Comparison of ENCODE assay signal across 19 mouse cellular contexts in genomic region chr11:95213607-95214006, GRCm38 (mm10). TPM values are rescaled to one million over a fixed set of nuclear protein-coding genes. Genes with fewer than 3 reads are reported as not detected.
DNase-seq lines count a peak whose midpoint lies in the region; ATAC-seq and TF ChIP-seq lines count a peak whose summit lies in the region.
"Had no signal": no experiment of that assay in that cellular context is flagged by ENCODE, and none has a peak within 500 bp of the region (broad histone marks: within the 10 kb centered on the region; RNA-seq: fewer than 3 reads in every experiment).

No protein-coding gene starts in this region.

- no peaks in the 10 kb centered on the region for H3K36me3 ChIP-seq in heart, postnatal 0 days (replicated peaks; ENCODE audit: control insufficient read depth, insufficient read depth, low read length)
- H3K36me3 ChIP-seq in limb, embryonic 11.5 days (ENCODE audit: control insufficient read depth, insufficient read depth, low read length) = no peaks in the 10 kb centered on the region
- H3K36me3 ChIP-seq in forebrain, embryonic 10.5 days (replicated peaks) = no peaks in the 10 kb centered on the region
- H3K36me3 ChIP-seq: embryonic facial prominence, embryonic 13.5 days; liver, embryonic 15.5 days had no signal

- TF ChIP-seq EP300 in heart, postnatal 0 days (IDR thresholded peaks at IDR 0.05; ENCODE audit: low read depth) = no peak

- H3K4me3 ChIP-seq in heart, postnatal 0 days (ENCODE audit: low read depth, low read length) = no peak overlapping the region
- H3K4me3 ChIP-seq in lung, adult 2 months (replicated peaks; ENCODE audit: extremely low read depth, low read depth, low read length) = no peak overlapping the region
- H3K4me3 ChIP-seq in limb, embryonic 11.5 days (ENCODE audit: low read depth, low read length) = no peak overlapping the region
- H3K4me3 ChIP-seq in forebrain, embryonic 10.5 days = no peak overlapping the region
- H3K4me3 ChIP-seq: embryonic facial prominence, embryonic 13.5 days; forebrain, embryonic 13.5 days; gastrocnemius, adult 2 months; heart, adult 2 months; liver, embryonic 15.5 days had no signal

- TF ChIP-seq POLR2A in lung, adult 2 months (IDR thresholded peaks at IDR 0.05; ENCODE audit: borderline replicate concordance, extremely low read depth, low read depth, low read length) = no peak

- H3K27me3 ChIP-seq in heart, postnatal 0 days (ENCODE audit: control insufficient read depth, insufficient read depth, low read length) = peaks cover 26% of the 10 kb centered on the region
- H3K27me3 ChIP-seq in limb, embryonic 11.5 days (ENCODE audit: control insufficient read depth, insufficient read depth, low read length) = peaks cover 20% of the 10 kb centered on the region; the same call in 1 of the 2 replicates
- H3K27me3 ChIP-seq in forebrain, embryonic 10.5 days (ENCODE audit: poor library complexity, severe bottlenecking) = peaks cover 73% of the 10 kb centered on the region

- intact Hi-C loops in heart, postnatal 36 days (cut with DNase I) = no loop called here
- intact Hi-C loops in left cerebral cortex, postnatal 25 days (cut with DNase I) = loop anchor here (5.0 kb wide), 1 partner anchor 86 kb away; no protein-coding TSS in a partner anchor

- ATAC-seq in heart, postnatal 0 days (ENCODE audit: insufficient read depth, low read depth) = no peak
- no peak for ATAC-seq in limb, embryonic 11.5 days (ENCODE audit: insufficient number of reproducible peaks, low FRiP score, low TSS enrichment, low read depth)
- ATAC-seq: forebrain, embryonic 13.5 days had no signal

- no peaks in the 10 kb centered on the region for H3K4me1 ChIP-seq in heart, postnatal 0 days (ENCODE audit: control insufficient read depth, insufficient read depth)
- H3K4me1 ChIP-seq in lung, adult 2 months (ENCODE audit: control insufficient read depth, insufficient read depth, low read length) = peaks cover 3% of the 10 kb centered on the region; the same call in 1 of the 2 replicates
- H3K4me1 ChIP-seq in limb, embryonic 11.5 days (ENCODE audit: control insufficient read depth, insufficient read depth, low read length) = peaks cover 27% of the 10 kb centered on the region
- H3K4me1 ChIP-seq in forebrain, embryonic 10.5 days = peaks cover 33% of the 10 kb centered on the region
- H3K4me1 ChIP-seq: liver, embryonic 15.5 days had no signal

- no peak for DNase-seq in heart, postnatal 0 days (ENCODE audit: low spot score)
- no peak for DNase-seq in heart, postnatal 36 days
- no peak for DNase-seq in lung, adult 2 months
- DNase-seq in lung, postnatal 4 days = no peak
- DNase-seq in NIH3T3 (ENCODE audit: low read depth) = peak; percentile 15
- DNase-seq in limb, embryonic 11.5 days (ENCODE audit: low spot score) = peak; percentile 43
- no peak for DNase-seq in left cerebral cortex, postnatal 25 days (ENCODE audit: low spot score in 2 of 2)
- no peak for DNase-seq in forebrain, embryonic 10.5 days (ENCODE audit: extremely low spot score, low spot score)
- DNase-seq: cerebellum, adult 8-10 months; gastrocnemius, adult 2 months; heart, adult 2 months had no signal

- no peak overlapping the region for H3K9ac ChIP-seq in heart, postnatal 0 days (replicated peaks; ENCODE audit: low read depth, low read length)
- H3K9ac ChIP-seq in limb, embryonic 11.5 days (ENCODE audit: low read length) = no peak overlapping the region
- H3K9ac ChIP-seq: forebrain, embryonic 13.5 days; liver, embryonic 15.5 days had no signal

- TF ChIP-seq CTCF in heart, postnatal 0 days (IDR thresholded peaks at IDR 0.05; ENCODE audit: low read depth) = peak; percentile 16; the same call in 1 of the 2 replicates
- TF ChIP-seq CTCF in lung, adult 2 months (IDR thresholded peaks at IDR 0.05; ENCODE audit: insufficient read depth, low read length) = 0 out of 2 replicates have a peak, but pooled peaks have one; percentile 15

- H3K27ac ChIP-seq in heart, postnatal 0 days (ENCODE audit: low read depth) = no peak overlapping the region
- no peak overlapping the region for H3K27ac ChIP-seq in limb, embryonic 11.5 days (replicated peaks; ENCODE audit: low read depth, low read length)
- no peak overlapping the region for H3K27ac ChIP-seq in forebrain, embryonic 10.5 days
- H3K27ac ChIP-seq: forebrain, embryonic 13.5 days; gastrocnemius, adult 2 months; heart, adult 2 months; liver, embryonic 15.5 days had no signal

- 41% methylated on average over 6 of the region's 6 CpGs for WGBS in heart, postnatal 0 days
- WGBS in lung, adult 2 months = 47% methylated on average over 6 of the region's 6 CpGs
- WGBS in limb, embryonic 11.5 days = 14% methylated on average over 6 of the region's 6 CpGs
- WGBS in forebrain, embryonic 10.5 days = 22% methylated on average over 6 of the region's 6 CpGs

- H3K4me2 ChIP-seq in heart, postnatal 0 days (ENCODE audit: low read depth, low read length) = no peak overlapping the region
- no peak overlapping the region for H3K4me2 ChIP-seq in limb, embryonic 11.5 days (ENCODE audit: low read depth, severe bottlenecking)
- H3K4me2 ChIP-seq: forebrain, embryonic 13.5 days; liver, embryonic 15.5 days had no signal

- H3K9me3 ChIP-seq in heart, postnatal 0 days (replicated peaks; ENCODE audit: control insufficient read depth, low read length) = no peaks in the 10 kb centered on the region
- H3K9me3 ChIP-seq in limb, embryonic 11.5 days (ENCODE audit: control insufficient read depth, low read length) = no peaks in the 10 kb centered on the region
- H3K9me3 ChIP-seq in forebrain, embryonic 10.5 days = no peaks in the 10 kb centered on the region
- H3K9me3 ChIP-seq: embryonic facial prominence, embryonic 13.5 days; forebrain, embryonic 13.5 days; liver, embryonic 15.5 days had no signal

RNA-seq across cellular contexts. Expression of gene Tac4, which starts 47.7 kb away (rescaled TPM):
- total RNA-seq in heart, postnatal 0 days (2014; rRNA removed; ENCODE audit: low replicate concordance) = not detected in 2 replicates
- polyA plus RNA-seq in heart, postnatal 0 days (2015; fragmentation: Nextera tagmentation; extraction: Ambion mirVana) = not detected in 2 replicates
- total RNA-seq in heart, postnatal 36 days (2021) = not detected
- polyA plus RNA-seq in lung, adult 2 months (2012; rRNA removed) = 0.09 and 0.12 TPM in 2 replicates
- polyA plus RNA-seq in limb, embryonic 11.5 days (2014; fragmentation: Nextera tagmentation; extraction: Ambion mirVana) = 0.20 TPM in 1 of 2 replicates, not detected in the other
- not detected for total RNA-seq in left cerebral cortex, postnatal 25 days (2021)
- not detected in 2 replicates for polyA plus RNA-seq in forebrain, embryonic 10.5 days (2016; fragmentation: Nextera tagmentation; extraction: Ambion mirVana)
- total RNA-seq: adrenal gland, adult 18-20 months; gastrocnemius, adult 2 months; heart, adult 2 months; heart, postnatal 10 days; layer of hippocampus, adult 18-20 months; left cerebral cortex, postnatal 14 days had no signal
- polyA plus RNA-seq: brain, embryonic 14.5 days; embryonic facial prominence, embryonic 13.5 days; forebrain, embryonic 13.5 days; liver, embryonic 15.5 days had no signal

Comparison
In these comparisons a context has a peak if more than half of its experiments do, and no peak if none do; other contexts are left out.
1. DNase-seq: peak in NIH3T3 (single experiment) and limb, embryonic 11.5 days (single experiment); none in heart, postnatal 0 days (single experiment), heart, postnatal 36 days (0 of 2), lung, adult 2 months (single experiment), lung, postnatal 4 days (0 of 2), left cerebral cortex, postnatal 25 days (0 of 2) and forebrain, embryonic 10.5 days (single experiment).